Mouse (Mus musculus): ENCODE measurements around the gene Mrps18a. TPM values are rescaled to one million over a fixed set of nuclear protein-coding genes. Genes with fewer than 3 reads are reported as not detected.
A peak's percentile ranks its signal among the peaks of the same experiment; 100 is the strongest.

Gene Mrps18a
- polyA plus RNA-seq, 1 experiment from 2014 or later = 158 TPM

- Histone ChIP-seq H3K4me1 (ENCODE audit: control insufficient read depth, insufficient read depth, low read length) (peaks cover 26% of the 10 kb centered on the region), H3K9me3 (replicated peaks; ENCODE audit: control insufficient read depth, low read length, poor library complexity, severe bottlenecking) (no peaks in the 10 kb centered on the region), H3K27me3 (ENCODE audit: control insufficient read depth, insufficient read depth, low read depth, low read length) (no peaks in the 10 kb centered on the region), H3K4me3 (ENCODE audit: low read depth, low read length) (peak overlapping the region; percentile 84), H3K36me3 (ENCODE audit: control insufficient read depth, insufficient read depth, low read length) (peaks cover 17% of the 10 kb centered on the region), H3K4me2 (ENCODE audit: low read length) (peak overlapping the region; percentile 91), H3K27ac (ENCODE audit: low read length) (peak overlapping the region; percentile 70; the same call in 1 of the 2 replicates), H3K9ac (ENCODE audit: low read depth, low read length) (peak overlapping the region; percentile 83)
- 53% methylated on average over 9 of the region's 9 CpGs for WGBS
- ATAC-seq = no peak
These were observed 50.9 kb downstream of the Mrps18a start for GRCm38 (mm10) chr17:46161710-46162109.

DNA sequence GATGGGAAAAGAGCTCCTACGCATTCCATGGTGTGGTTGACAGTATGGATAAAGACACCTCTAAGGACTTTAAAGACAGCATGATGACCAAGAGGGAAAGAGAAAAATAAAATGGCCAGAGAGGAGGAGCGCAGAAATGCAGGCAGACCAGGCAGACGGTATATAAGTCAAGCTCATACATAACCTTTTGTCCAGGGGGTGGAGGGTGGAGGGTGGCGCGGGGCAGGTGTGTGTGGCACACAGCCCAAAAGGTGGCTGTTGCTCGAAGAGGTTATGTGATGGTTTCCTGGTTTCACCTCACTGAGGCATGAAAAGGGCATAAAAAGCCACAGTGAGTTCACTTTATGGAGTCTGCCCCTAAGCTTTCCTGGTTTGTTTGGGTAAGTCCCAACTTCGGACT, 51.8 kb downstream of the Mrps18a start:
- Histone ChIP-seq H3K4me2 (ENCODE audit: low read length) (peak overlapping the region; percentile 91; the same call in 1 of the 2 replicates), H3K36me3 (ENCODE audit: control insufficient read depth, insufficient read depth, low read length) (peaks cover 19% of the 10 kb centered on the region)
- 95% methylated on average over 7 of the region's 7 CpGs for WGBS

GRCm38 (mm10) chr17:46162951-46163421, 52.2 kb downstream of the Mrps18a start:
- no peaks in the 10 kb centered on the region for H3K9me3 ChIP-seq (replicated peaks; ENCODE audit: control insufficient read depth, low read length, poor library complexity, severe bottlenecking)
- ATAC-seq = no peak
- no peak overlapping the region for H3K9ac ChIP-seq (ENCODE audit: low read depth, low read length)
- H3K27ac ChIP-seq (ENCODE audit: low read length) = no peak overlapping the region
- no peak overlapping the region for H3K4me3 ChIP-seq (ENCODE audit: low read depth, low read length)
- peaks cover 22% of the 10 kb centered on the region for H3K36me3 ChIP-seq (ENCODE audit: control insufficient read depth, insufficient read depth, low read length)
- no peaks in the 10 kb centered on the region for H3K27me3 ChIP-seq (ENCODE audit: control insufficient read depth, insufficient read depth, low read depth, low read length)
- no peak overlapping the region for H3K4me2 ChIP-seq (ENCODE audit: low read length)
- WGBS = 85% methylated on average over 9 of the region's 9 CpGs
- H3K4me1 ChIP-seq (ENCODE audit: control insufficient read depth, insufficient read depth, low read length) = peaks cover 26% of the 10 kb centered on the region

More for the DNA sequence above, 51.8 kb downstream of the Mrps18a start:
- Histone ChIP-seq H3K4me1 (ENCODE audit: control insufficient read depth, insufficient read depth, low read length) (peaks cover 26% of the 10 kb centered on the region), H3K27ac (ENCODE audit: low read length) (no peak overlapping the region), H3K27me3 (ENCODE audit: control insufficient read depth, insufficient read depth, low read depth, low read length) (no peaks in the 10 kb centered on the region), H3K9ac (ENCODE audit: low read depth, low read length) (no peak overlapping the region), H3K9me3 (replicated peaks; ENCODE audit: control insufficient read depth, low read length, poor library complexity, severe bottlenecking) (no peaks in the 10 kb centered on the region), H3K4me3 (ENCODE audit: low read depth, low read length) (no peak overlapping the region)
- no peak for ATAC-seq

- H3K27me3 ChIP-seq (ENCODE audit: control insufficient read depth, insufficient read depth, low read depth, low read length) = no peaks in the 10 kb centered on the region
These were observed 53.5 kb downstream of the Mrps18a start for GRCm38 (mm10) chr17:46164301-46164700.

DNA sequence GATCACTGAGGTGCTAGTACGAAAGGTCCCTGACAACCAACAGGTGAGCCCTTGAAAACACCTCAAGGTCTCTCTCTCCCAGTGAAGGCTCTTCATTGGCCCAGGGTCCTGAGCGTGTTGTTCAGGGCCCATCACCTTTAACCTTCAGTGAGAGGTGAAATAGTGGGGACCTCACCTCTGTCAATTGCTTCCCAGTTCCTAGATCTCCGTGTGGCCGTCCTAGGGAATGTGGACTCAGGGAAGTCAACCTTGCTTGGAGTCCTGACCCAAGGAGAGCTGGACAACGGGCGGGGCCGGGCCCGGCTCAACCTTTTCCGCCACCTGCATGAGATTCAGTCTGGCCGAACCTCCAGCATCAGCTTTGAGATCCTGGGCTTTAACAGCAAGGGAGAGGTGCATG, 54.0 kb downstream of the Mrps18a start:
- no peak overlapping the region for H3K4me2 ChIP-seq (ENCODE audit: low read length)
- no peak for ATAC-seq
- no peaks in the 10 kb centered on the region for H3K9me3 ChIP-seq (replicated peaks; ENCODE audit: control insufficient read depth, low read length, poor library complexity, severe bottlenecking)
- H3K36me3 ChIP-seq (ENCODE audit: control insufficient read depth, insufficient read depth, low read length) = peaks cover 33% of the 10 kb centered on the region
- WGBS = 93% methylated on average over 10 of the region's 10 CpGs
- no peak overlapping the region for H3K27ac ChIP-seq (ENCODE audit: low read length)
- H3K4me3 ChIP-seq (ENCODE audit: low read depth, low read length) = no peak overlapping the region
- H3K9ac ChIP-seq (ENCODE audit: low read depth, low read length) = no peak overlapping the region
- H3K4me1 ChIP-seq (ENCODE audit: control insufficient read depth, insufficient read depth, low read length) = peaks cover 23% of the 10 kb centered on the region
- H3K27me3 ChIP-seq (ENCODE audit: control insufficient read depth, insufficient read depth, low read depth, low read length) = no peaks in the 10 kb centered on the region

More at GRCm38 (mm10) chr17:46164301-46164700, 53.5 kb downstream of the Mrps18a start:
- Histone ChIP-seq H3K36me3 (ENCODE audit: control insufficient read depth, insufficient read depth, low read length) (peaks cover 31% of the 10 kb centered on the region), H3K9ac (ENCODE audit: low read depth, low read length) (no peak overlapping the region), H3K27ac (ENCODE audit: low read length) (no peak overlapping the region), H3K4me3 (ENCODE audit: low read depth, low read length) (no peak overlapping the region), H3K4me1 (ENCODE audit: control insufficient read depth, insufficient read depth, low read length) (peaks cover 26% of the 10 kb centered on the region), H3K4me2 (ENCODE audit: low read length) (no peak overlapping the region), H3K9me3 (replicated peaks; ENCODE audit: control insufficient read depth, low read length, poor library complexity, severe bottlenecking) (no peaks in the 10 kb centered on the region)
- 95% methylated on average over 8 of the region's 8 CpGs for WGBS
- ATAC-seq = no peak

- Histone ChIP-seq H3K9me3 (replicated peaks; ENCODE audit: control insufficient read depth, low read length, poor library complexity, severe bottlenecking) (no peaks in the 10 kb centered on the region), H3K27ac (ENCODE audit: low read length) (no peak overlapping the region), H3K9ac (ENCODE audit: low read depth, low read length) (no peak overlapping the region), H3K27me3 (ENCODE audit: control insufficient read depth, insufficient read depth, low read depth, low read length) (no peaks in the 10 kb centered on the region), H3K4me1 (ENCODE audit: control insufficient read depth, insufficient read depth, low read length) (peaks cover 19% of the 10 kb centered on the region), H3K4me3 (ENCODE audit: low read depth, low read length) (no peak overlapping the region), H3K36me3 (ENCODE audit: control insufficient read depth, insufficient read depth, low read length) (peaks cover 35% of the 10 kb centered on the region), H3K4me2 (ENCODE audit: low read length) (no peak overlapping the region)
- ATAC-seq = no peak
- WGBS = 88% methylated on average over 12 of the region's 12 CpGs
These were observed 54.7 kb downstream of the Mrps18a start for GRCm38 (mm10) chr17:46165460-46165859.

- Histone ChIP-seq H3K27me3 (ENCODE audit: control insufficient read depth, insufficient read depth, low read depth, low read length) (no peaks in the 10 kb centered on the region), H3K4me2 (ENCODE audit: low read length) (no peak overlapping the region), H3K36me3 (ENCODE audit: control insufficient read depth, insufficient read depth, low read length) (peaks cover 35% of the 10 kb centered on the region), H3K9ac (ENCODE audit: low read depth, low read length) (no peak overlapping the region), H3K9me3 (replicated peaks; ENCODE audit: control insufficient read depth, low read length, poor library complexity, severe bottlenecking) (no peaks in the 10 kb centered on the region), H3K4me1 (ENCODE audit: control insufficient read depth, insufficient read depth, low read length) (peaks cover 19% of the 10 kb centered on the region), H3K4me3 (ENCODE audit: low read depth, low read length) (no peak overlapping the region), H3K27ac (ENCODE audit: low read length) (no peak overlapping the region)
- ATAC-seq = no peak
- 88% methylated on average over 5 of the region's 5 CpGs for WGBS
These were observed 55.5 kb downstream of the Mrps18a start for GRCm38 (mm10) chr17:46166270-46166669.

GRCm38 (mm10) chr17:46167014-46167413, 56.2 kb downstream of the Mrps18a start:
- no peak overlapping the region for H3K4me2 ChIP-seq (ENCODE audit: low read length)
- no peak for ATAC-seq
- no peaks in the 10 kb centered on the region for H3K9me3 ChIP-seq (replicated peaks; ENCODE audit: control insufficient read depth, low read length, poor library complexity, severe bottlenecking)
- no peak overlapping the region for H3K9ac ChIP-seq (ENCODE audit: low read depth, low read length)
- no peak overlapping the region for H3K4me3 ChIP-seq (ENCODE audit: low read depth, low read length)
- H3K36me3 ChIP-seq (ENCODE audit: control insufficient read depth, insufficient read depth, low read length) = peaks cover 37% of the 10 kb centered on the region
- no peak overlapping the region for H3K27ac ChIP-seq (ENCODE audit: low read length)
- WGBS = 76% methylated on average over 11 of the region's 11 CpGs
- peaks cover 12% of the 10 kb centered on the region for H3K4me1 ChIP-seq (ENCODE audit: control insufficient read depth, insufficient read depth, low read length)
- no peaks in the 10 kb centered on the region for H3K27me3 ChIP-seq (ENCODE audit: control insufficient read depth, insufficient read depth, low read depth, low read length)

GRCm38 (mm10) chr17:46168318-46168717, 57.5 kb downstream of the Mrps18a start:
- Histone ChIP-seq H3K9me3 (replicated peaks; ENCODE audit: control insufficient read depth, low read length, poor library complexity, severe bottlenecking) (no peaks in the 10 kb centered on the region), H3K4me2 (ENCODE audit: low read length) (no peak overlapping the region), H3K27ac (ENCODE audit: low read length) (no peak overlapping the region), H3K27me3 (ENCODE audit: control insufficient read depth, insufficient read depth, low read depth, low read length) (no peaks in the 10 kb centered on the region), H3K36me3 (ENCODE audit: control insufficient read depth, insufficient read depth, low read length) (peaks cover 48% of the 10 kb centered on the region), H3K9ac (ENCODE audit: low read depth, low read length) (no peak overlapping the region), H3K4me3 (ENCODE audit: low read depth, low read length) (no peak overlapping the region), H3K4me1 (ENCODE audit: control insufficient read depth, insufficient read depth, low read length) (no peaks in the 10 kb centered on the region)
- 70% methylated on average over 5 of the region's 5 CpGs for WGBS
- no peak for ATAC-seq

Data from midbrain, embryonic 16.5 days (tissue).